Mouse (Mus musculus) embryonic fibroblast, embryonic 13.5 days (primary cell): ENCODE measurements around the gene Adk.

Experiments used
- CTCF ChIP-seq: IDR thresholded peaks from 2 replicates; pipeline ENCODE4 v1.5.1; 2011; ENCODE audit warnings: mild to moderate bottlenecking, control low read depth, low read length, moderate library complexity, borderline replicate concordance; ENCODE audit not compliant: insufficient read depth
- POLR2A ChIP-seq: IDR thresholded peaks from 2 replicates; pipeline ENCODE4 v1.6.1; 2011; ENCODE audit warnings: low read depth, mild to moderate bottlenecking, control low read depth, low read length, moderate library complexity

DNA sequence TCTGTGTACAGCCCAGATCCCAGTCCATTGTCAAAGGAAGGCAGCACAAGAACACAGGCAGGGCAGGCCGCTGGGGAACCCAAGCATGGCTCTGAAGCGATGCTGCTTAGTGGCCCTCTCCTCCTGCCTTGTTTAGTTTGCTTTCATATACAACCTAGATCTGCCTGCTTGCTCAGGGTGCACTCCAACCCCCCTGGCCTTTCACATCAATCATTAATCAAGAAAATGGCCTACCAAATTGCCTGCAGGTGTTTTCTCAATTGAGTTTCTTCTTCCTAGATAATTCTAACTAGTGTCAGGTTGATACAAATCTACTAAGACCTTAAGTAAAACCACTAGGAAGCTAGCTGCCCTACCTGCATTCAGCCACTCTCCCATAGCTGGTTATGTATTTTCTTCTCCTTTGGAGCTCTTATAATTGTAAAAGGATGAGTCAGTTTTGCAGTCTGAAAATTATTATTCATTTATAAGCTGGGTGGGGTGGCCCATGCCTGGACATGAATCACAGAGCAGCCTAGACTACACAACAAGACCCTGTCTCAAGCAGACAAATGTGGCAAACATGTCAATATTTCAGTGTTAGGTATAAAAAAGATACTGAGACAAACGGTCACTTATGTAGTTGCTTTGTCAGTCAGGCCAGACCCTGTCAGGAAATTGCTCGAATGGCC is 35.2 kb downstream of the Adk start:
- TF ChIP-seq CTCF (no peak), POLR2A (no peak)
